Mouse (Mus musculus): ENCODE data around the gene St3gal4.

St3gal4 gene

GRCm38 (mm10) chr9:35105884-35106880 is 12.9 kb downstream of the St3gal4 start:
- DNase-seq (ENCODE audit: low read depth): no peak

GRCm38 (mm10) chr9:35105438-35105837 is 13.6 kb downstream of the St3gal4 start:
- no peak for DNase-seq (ENCODE audit: low read depth)

GRCm38 (mm10) chr9:35104711-35105110 is 14.4 kb downstream of the St3gal4 start:
- DNase-seq (ENCODE audit: low read depth): no peak

- peak; percentile 50 for DNase-seq (ENCODE audit: low read depth)
Observed at GRCm38 (mm10) chr9:35098762-35099161, 20.3 kb downstream of the St3gal4 start.

- peak; percentile 88 for DNase-seq (ENCODE audit: low read depth)
Observed at GRCm38 (mm10) chr9:35097901-35098300, 21.2 kb downstream of the St3gal4 start.

GRCm38 (mm10) chr9:35095726-35096125 is 23.3 kb downstream of the St3gal4 start:
- no peak for DNase-seq (ENCODE audit: low read depth)

- DNase-seq (ENCODE audit: low read depth): no peak
Observed at GRCm38 (mm10) chr9:35093350-35093749, 25.7 kb downstream of the St3gal4 start.

- DNase-seq (ENCODE audit: low read depth): no peak
Observed at GRCm38 (mm10) chr9:35092904-35093303, 26.2 kb downstream of the St3gal4 start.

- peak; percentile 88 for DNase-seq (ENCODE audit: low read depth)
Observed at GRCm38 (mm10) chr9:35061446-35061845, 57.6 kb downstream of the St3gal4 start.

GRCm38 (mm10) chr9:35059881-35060280 is 59.2 kb downstream of the St3gal4 start:
- peak; percentile 61 for DNase-seq (ENCODE audit: low read depth)

GRCm38 (mm10) chr9:35058596-35059354 is 60.3 kb downstream of the St3gal4 start:
- peak; percentile 60 for DNase-seq (ENCODE audit: low read depth)

- no peak for DNase-seq (ENCODE audit: low read depth)
Observed at GRCm38 (mm10) chr9:35058186-35058585, 60.9 kb downstream of the St3gal4 start.

GRCm38 (mm10) chr9:35057631-35058030 is 61.4 kb downstream of the St3gal4 start:
- DNase-seq (ENCODE audit: low read depth): no peak

GRCm38 (mm10) chr9:35056611-35057010 is 62.5 kb downstream of the St3gal4 start:
- DNase-seq (ENCODE audit: low read depth): peak; percentile 24

GRCm38 (mm10) chr9:35055528-35056330 is 63.3 kb downstream of the St3gal4 start:
- no peak for DNase-seq (ENCODE audit: low read depth)

- no peak for DNase-seq (ENCODE audit: low read depth)
Observed at GRCm38 (mm10) chr9:35053669-35054068, 65.4 kb downstream of the St3gal4 start.

- no peak for DNase-seq (ENCODE audit: low read depth)
Observed at GRCm38 (mm10) chr9:35053081-35053480, 66.0 kb downstream of the St3gal4 start.

GRCm38 (mm10) chr9:35052671-35053070 is 66.4 kb downstream of the St3gal4 start:
- no peak for DNase-seq (ENCODE audit: low read depth)

GRCm38 (mm10) chr9:35051666-35052065 is 67.4 kb downstream of the St3gal4 start:
- no peak for DNase-seq (ENCODE audit: low read depth)

GRCm38 (mm10) chr9:35050701-35051454 is 68.2 kb downstream of the St3gal4 start:
- no peak for DNase-seq (ENCODE audit: low read depth)

GRCm38 (mm10) chr9:35049891-35050527 is 69.1 kb downstream of the St3gal4 start:
- no peak for DNase-seq (ENCODE audit: low read depth)
